Comparison of ENCODE assay signal across 12 mouse cellular contexts in the genomic region with DNA sequence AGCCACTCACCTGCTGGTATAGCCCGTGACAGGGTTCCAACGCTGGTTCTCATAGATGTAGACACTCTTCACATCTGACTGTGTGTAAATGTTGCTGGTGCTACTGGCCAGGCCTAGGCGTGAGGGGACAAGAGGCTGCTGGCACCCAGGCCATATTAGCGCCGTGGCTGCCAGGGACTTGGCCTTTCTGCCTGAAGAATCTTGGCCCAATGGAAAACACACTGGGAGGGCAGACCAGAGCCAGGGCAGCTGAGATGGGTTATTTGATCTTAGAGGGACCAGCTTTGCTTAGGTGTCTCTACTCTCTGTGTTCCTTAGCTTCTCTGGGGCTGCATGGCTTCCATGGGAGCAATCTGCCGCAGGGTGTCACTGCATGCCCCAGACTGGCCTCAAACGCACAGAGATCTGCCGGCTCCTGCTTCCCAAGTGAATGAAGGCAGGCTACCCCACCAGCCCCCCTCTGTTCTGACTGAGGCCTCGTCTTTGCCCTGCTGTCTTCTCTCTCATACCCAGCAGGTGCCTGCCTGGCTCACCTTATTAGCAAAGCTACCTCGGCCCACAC. TPM values are rescaled to one million over a fixed set of nuclear protein-coding genes. Genes with fewer than 3 reads are reported as not detected.
"Had no signal": no experiment of that assay in that cellular context is flagged by ENCODE, and none has a peak within 500 bp of the region (broad histone marks: within the 10 kb centered on the region; RNA-seq: fewer than 3 reads in every experiment).

No protein-coding gene starts in this region.

- H3K27me3 ChIP-seq: liver, embryonic 15.5 days; midbrain, embryonic 13.5 days had no signal

- DNase-seq: kidney, postnatal 36 days; lung, adult 2 months; lung, postnatal 36 days; right cerebral cortex, postnatal 25 days; thymus, postnatal 4 days had no signal

- ATAC-seq: lung, postnatal 0 days; midbrain, embryonic 13.5 days had no signal

- H3K9ac ChIP-seq: liver, embryonic 15.5 days; midbrain, embryonic 13.5 days had no signal

- H3K4me2 ChIP-seq: liver, embryonic 11.5 days; liver, embryonic 15.5 days; midbrain, embryonic 13.5 days had no signal

- H3K9me3 ChIP-seq: limb, embryonic 10.5 days; midbrain, embryonic 13.5 days had no signal

- H3K4me1 ChIP-seq: limb, embryonic 10.5 days; midbrain, embryonic 13.5 days had no signal

- H3K27ac ChIP-seq: limb, embryonic 10.5 days; liver, embryonic 15.5 days; midbrain, embryonic 13.5 days; stomach, postnatal 0 days had no signal

- H3K4me3 ChIP-seq: limb, embryonic 10.5 days; liver, embryonic 15.5 days; midbrain, embryonic 13.5 days had no signal

RNA-seq across cellular contexts. Expression of a gene that starts 13.4 kb away (rescaled TPM):
- total RNA-seq: midbrain, postnatal 0 days had no signal
